Mouse (Mus musculus): Measurements from ENCODE around the gene 6820408C15Rik. TPM values are rescaled to one million over a fixed set of nuclear protein-coding genes. Genes with fewer than 3 reads are reported as not detected.
A peak's percentile ranks its signal among the peaks of the same experiment; 100 is the strongest.

Gene 6820408C15Rik
- polyA plus RNA-seq, 1 experiment from 2014 or later = 0.51 TPM

- Histone ChIP-seq H3K9me3 (ENCODE audit: control insufficient read depth, low read length) (no peaks in the 10 kb centered on the region), H3K27me3 (replicated peaks; ENCODE audit: control insufficient read depth, insufficient read depth, low read length) (no peaks in the 10 kb centered on the region), H3K4me2 (ENCODE audit: low read length) (no peak overlapping the region), H3K36me3 (ENCODE audit: control insufficient read depth, insufficient read depth, low read length) (no peaks in the 10 kb centered on the region), H3K9ac (ENCODE audit: low read length) (no peak overlapping the region), H3K27ac (ENCODE audit: low read depth) (no peak overlapping the region), H3K4me3 (ENCODE audit: low read depth, low read length) (no peak overlapping the region), H3K4me1 (replicated peaks; ENCODE audit: control insufficient read depth, insufficient read depth, low read length) (no peaks in the 10 kb centered on the region)
- no peak for ATAC-seq (replicated peaks; ENCODE audit: low FRiP score, low TSS enrichment, low read depth)
- 36% methylated on average over 7 of the region's 7 CpGs for WGBS
- DNase-seq (ENCODE audit: low spot score) = peak; percentile 57
These were observed 55.6 kb downstream of the 6820408C15Rik start for GRCm38 (mm10) chr2:152470973-152471372.

DNA sequence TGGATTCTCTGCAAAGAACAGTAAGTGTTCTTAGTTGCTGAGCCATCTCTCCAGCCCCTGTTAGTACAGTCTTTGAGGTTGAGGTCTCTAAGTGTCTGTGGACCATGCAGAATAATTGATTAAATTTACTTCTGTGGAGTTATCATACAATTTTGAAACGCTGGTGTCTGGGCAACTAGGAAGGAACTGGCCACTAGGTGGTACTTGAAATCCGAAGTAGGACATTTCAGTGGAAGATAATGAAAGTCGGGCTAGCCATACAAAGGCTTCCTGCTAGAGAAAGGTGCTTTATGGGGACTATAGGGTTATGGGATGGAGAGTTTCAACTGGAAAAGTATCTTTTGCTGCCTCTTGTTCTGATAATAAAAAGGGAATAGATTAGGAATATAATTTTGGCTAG, 57.0 kb downstream of the 6820408C15Rik start:
- DNase-seq (ENCODE audit: low spot score) (no peak), ATAC-seq (replicated peaks; ENCODE audit: low FRiP score, low TSS enrichment, low read depth) (no peak)
- 19% methylated on average over 3 of the region's 3 CpGs for WGBS
- no peak overlapping the region for H3K9ac ChIP-seq (ENCODE audit: low read length)
- no peaks in the 10 kb centered on the region for H3K36me3 ChIP-seq (ENCODE audit: control insufficient read depth, insufficient read depth, low read length)
- no peaks in the 10 kb centered on the region for H3K4me1 ChIP-seq (replicated peaks; ENCODE audit: control insufficient read depth, insufficient read depth, low read length)
- H3K9me3 ChIP-seq (ENCODE audit: control insufficient read depth, low read length) = no peaks in the 10 kb centered on the region
- no peak overlapping the region for H3K4me3 ChIP-seq (ENCODE audit: low read depth, low read length)
- H3K27me3 ChIP-seq (replicated peaks; ENCODE audit: control insufficient read depth, insufficient read depth, low read length) = no peaks in the 10 kb centered on the region
- H3K4me2 ChIP-seq (ENCODE audit: low read length) = no peak overlapping the region
- H3K27ac ChIP-seq (ENCODE audit: low read depth) = no peak overlapping the region

DNA sequence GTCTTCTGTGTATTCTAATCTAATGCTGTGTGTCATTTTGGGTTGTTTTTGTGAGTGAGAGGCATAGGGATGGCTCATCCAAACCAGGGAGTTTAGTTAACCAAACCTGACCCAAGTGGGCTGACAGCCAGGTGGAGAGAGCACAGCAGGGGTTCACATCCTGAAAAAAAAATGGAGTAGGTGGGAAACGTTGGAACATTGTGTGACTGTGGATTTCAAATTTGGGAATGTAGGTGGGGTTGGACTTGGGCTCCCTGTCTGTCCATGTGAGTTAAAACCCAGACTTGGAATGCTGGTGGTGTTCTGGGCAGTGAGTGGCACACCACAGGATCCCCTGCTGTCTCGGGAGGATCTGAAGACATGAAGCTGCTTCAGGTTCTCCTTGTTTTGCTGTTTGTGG, 61.4 kb downstream of the 6820408C15Rik start, which contains the start of gene Defb20:
Gene Defb20 (plus strand): TSS at position 301 of the 400 bp plus-strand sequence.
- Histone ChIP-seq H3K36me3 (ENCODE audit: control insufficient read depth, insufficient read depth, low read length) (no peaks in the 10 kb centered on the region), H3K27ac (ENCODE audit: low read depth) (no peak within 1 kb of the TSS), H3K27me3 (replicated peaks; ENCODE audit: control insufficient read depth, insufficient read depth, low read length) (no peaks in the 10 kb centered on the region), H3K9me3 (ENCODE audit: control insufficient read depth, low read length) (no peaks in the 10 kb centered on the region), H3K4me2 (ENCODE audit: low read length) (no peak within 1 kb of the TSS), H3K9ac (ENCODE audit: low read length) (no peak within 1 kb of the TSS), H3K4me1 (replicated peaks; ENCODE audit: control insufficient read depth, insufficient read depth, low read length) (no peaks in the 10 kb centered on the region), H3K4me3 (ENCODE audit: low read depth, low read length) (no peak within 1 kb of the TSS)
- no peak for ATAC-seq (replicated peaks; ENCODE audit: low FRiP score, low TSS enrichment, low read depth)
- WGBS = 75% methylated on average over 2 of the region's 2 CpGs
- DNase-seq (ENCODE audit: low spot score) = no peak

DNA sequence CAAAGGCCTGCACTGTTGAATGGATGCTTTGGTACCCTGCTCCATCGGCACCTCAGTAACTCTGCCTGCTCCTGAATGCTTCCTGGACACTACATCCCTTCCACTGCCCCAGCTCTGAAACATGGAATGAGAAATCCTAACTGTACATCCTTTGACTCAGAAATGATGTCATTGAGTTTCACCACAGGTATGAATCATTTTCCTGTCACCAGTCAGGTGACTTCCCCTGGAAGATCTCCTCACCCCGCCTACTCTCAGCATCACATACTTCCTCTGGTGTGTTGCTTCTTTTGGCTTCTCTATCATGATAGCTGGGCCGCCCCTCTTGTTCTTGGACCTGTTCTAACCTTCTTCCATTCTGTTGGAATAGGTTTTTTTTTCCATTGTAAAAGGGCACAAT, 65.5 kb downstream of the 6820408C15Rik start:
- Histone ChIP-seq H3K4me2 (ENCODE audit: low read length) (no peak overlapping the region), H3K27ac (ENCODE audit: low read depth) (no peak overlapping the region), H3K9me3 (ENCODE audit: control insufficient read depth, low read length) (no peaks in the 10 kb centered on the region), H3K36me3 (ENCODE audit: control insufficient read depth, insufficient read depth, low read length) (no peaks in the 10 kb centered on the region), H3K4me1 (replicated peaks; ENCODE audit: control insufficient read depth, insufficient read depth, low read length) (no peaks in the 10 kb centered on the region), H3K4me3 (ENCODE audit: low read depth, low read length) (no peak overlapping the region), H3K9ac (ENCODE audit: low read length) (no peak overlapping the region), H3K27me3 (replicated peaks; ENCODE audit: control insufficient read depth, insufficient read depth, low read length) (no peaks in the 10 kb centered on the region)
- whole genome bisulfite sequencing = 87% methylated on average over 3 of the region's 3 CpGs
- DNase-seq (ENCODE audit: low spot score) (no peak), ATAC-seq (replicated peaks; ENCODE audit: low FRiP score, low TSS enrichment, low read depth) (no peak)

- no peak overlapping the region for H3K4me2 ChIP-seq (ENCODE audit: low read length)
- H3K36me3 ChIP-seq (ENCODE audit: control insufficient read depth, insufficient read depth, low read length) = no peaks in the 10 kb centered on the region
- no peak overlapping the region for H3K27ac ChIP-seq (ENCODE audit: low read depth)
- H3K4me1 ChIP-seq (replicated peaks; ENCODE audit: control insufficient read depth, insufficient read depth, low read length) = no peaks in the 10 kb centered on the region
- DNase-seq (ENCODE audit: low spot score) (no peak), ATAC-seq (replicated peaks; ENCODE audit: low FRiP score, low TSS enrichment, low read depth) (no peak)
- no peak overlapping the region for H3K9ac ChIP-seq (ENCODE audit: low read length)
- H3K9me3 ChIP-seq (ENCODE audit: control insufficient read depth, low read length) = no peaks in the 10 kb centered on the region
- no peaks in the 10 kb centered on the region for H3K27me3 ChIP-seq (replicated peaks; ENCODE audit: control insufficient read depth, insufficient read depth, low read length)
- no peak overlapping the region for H3K4me3 ChIP-seq (ENCODE audit: low read depth, low read length)
- 90% methylated on average over 7 of the region's 7 CpGs for WGBS
These were observed 66.3 kb downstream of the 6820408C15Rik start for GRCm38 (mm10) chr2:152481726-152482125.

DNA sequence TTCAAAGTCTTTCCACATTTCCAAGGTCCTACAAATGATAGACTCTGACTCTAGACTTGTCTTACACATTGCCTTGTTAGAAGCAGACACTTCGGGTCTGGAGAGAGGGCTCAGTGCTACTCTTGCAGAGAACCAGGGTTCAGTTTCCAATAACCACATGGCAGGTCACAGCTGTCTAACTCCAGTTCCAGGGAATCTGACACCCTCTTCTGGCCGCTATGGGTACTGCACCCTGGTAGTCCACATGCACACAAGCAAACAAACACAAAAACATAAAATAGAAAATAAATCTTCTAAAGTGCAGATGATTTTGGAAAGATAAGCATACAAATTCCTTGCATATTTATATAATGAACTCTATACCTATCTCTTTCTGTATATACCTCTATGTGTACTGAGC, 71.6 kb downstream of the 6820408C15Rik start:
- no peak overlapping the region for H3K4me2 ChIP-seq (ENCODE audit: low read length)
- H3K27ac ChIP-seq (ENCODE audit: low read depth) = no peak overlapping the region
- H3K9me3 ChIP-seq (ENCODE audit: control insufficient read depth, low read length) = no peaks in the 10 kb centered on the region
- no peak overlapping the region for H3K4me3 ChIP-seq (ENCODE audit: low read depth, low read length)
- WGBS = 81% methylated on average over 2 of the region's 2 CpGs
- no peak overlapping the region for H3K9ac ChIP-seq (ENCODE audit: low read length)
- DNase-seq (ENCODE audit: low spot score) = no peak
- H3K4me1 ChIP-seq (replicated peaks; ENCODE audit: control insufficient read depth, insufficient read depth, low read length) = no peaks in the 10 kb centered on the region
- no peak for ATAC-seq (replicated peaks; ENCODE audit: low FRiP score, low TSS enrichment, low read depth)
- no peaks in the 10 kb centered on the region for H3K27me3 ChIP-seq (replicated peaks; ENCODE audit: control insufficient read depth, insufficient read depth, low read length)
- no peaks in the 10 kb centered on the region for H3K36me3 ChIP-seq (ENCODE audit: control insufficient read depth, insufficient read depth, low read length)

DNA sequence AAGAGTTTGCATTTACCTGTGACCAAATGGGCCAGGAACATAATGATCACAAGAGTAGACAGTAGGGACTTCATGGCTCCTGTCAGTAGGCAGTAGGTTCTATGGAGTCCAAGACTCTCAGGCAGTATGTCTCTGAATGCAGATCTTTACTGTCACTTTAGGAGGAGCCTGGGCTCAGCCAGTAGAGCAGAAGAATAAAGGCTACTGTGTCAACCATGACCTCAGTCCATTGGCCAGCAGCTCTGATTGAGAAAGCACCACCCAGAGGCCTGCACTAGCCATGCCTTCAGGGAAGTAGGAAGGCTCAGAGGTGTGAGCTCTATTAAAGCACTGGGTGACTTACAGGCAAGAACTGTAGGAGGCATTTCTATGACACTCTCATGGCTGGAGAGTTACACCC, 74.7 kb downstream of the 6820408C15Rik start, which contains the start of gene Defb22:
Gene Defb22 (minus strand): TSS at position 101 of the 400 bp plus-strand sequence.
- no peak within 1 kb of the TSS for H3K4me2 ChIP-seq (ENCODE audit: low read length)
- ATAC-seq (replicated peaks; ENCODE audit: low FRiP score, low TSS enrichment, low read depth) = no peak

GRCm38 (mm10) chr2:152493151-152493550, 77.8 kb downstream of the 6820408C15Rik start:
- Histone ChIP-seq H3K27me3 (replicated peaks; ENCODE audit: control insufficient read depth, insufficient read depth, low read length) (no peaks in the 10 kb centered on the region), H3K4me2 (ENCODE audit: low read length) (no peak overlapping the region), H3K36me3 (ENCODE audit: control insufficient read depth, insufficient read depth, low read length) (no peaks in the 10 kb centered on the region), H3K4me3 (ENCODE audit: low read depth, low read length) (no peak overlapping the region), H3K9me3 (ENCODE audit: control insufficient read depth, low read length) (no peaks in the 10 kb centered on the region), H3K27ac (ENCODE audit: low read depth) (no peak overlapping the region), H3K9ac (ENCODE audit: low read length) (no peak overlapping the region), H3K4me1 (replicated peaks; ENCODE audit: control insufficient read depth, insufficient read depth, low read length) (no peaks in the 10 kb centered on the region)
- 70% methylated on average over 6 of the region's 6 CpGs for WGBS
- no peak for DNase-seq (ENCODE audit: low spot score)
- ATAC-seq (replicated peaks; ENCODE audit: low FRiP score, low TSS enrichment, low read depth) = no peak

More for the DNA sequence above, 74.7 kb downstream of the 6820408C15Rik start, which contains the start of gene Defb22:
- no peak for DNase-seq (ENCODE audit: low spot score)
- H3K27me3 ChIP-seq (replicated peaks; ENCODE audit: control insufficient read depth, insufficient read depth, low read length) = no peaks in the 10 kb centered on the region
- no peaks in the 10 kb centered on the region for H3K36me3 ChIP-seq (ENCODE audit: control insufficient read depth, insufficient read depth, low read length)
- H3K4me3 ChIP-seq (ENCODE audit: low read depth, low read length) = no peak within 1 kb of the TSS
- H3K9ac ChIP-seq (ENCODE audit: low read length) = no peak within 1 kb of the TSS
- no peaks in the 10 kb centered on the region for H3K9me3 ChIP-seq (ENCODE audit: control insufficient read depth, low read length)
- no peak within 1 kb of the TSS for H3K27ac ChIP-seq (ENCODE audit: low read depth)
- no peaks in the 10 kb centered on the region for H3K4me1 ChIP-seq (replicated peaks; ENCODE audit: control insufficient read depth, insufficient read depth, low read length)

Data from intestine, embryonic 14.5 days (tissue).